Mouse (Mus musculus) kidney, embryonic 14.5 days (tissue): ENCODE measurements around the gene Arhgap21. TPM values are rescaled to one million over a fixed set of nuclear protein-coding genes. Genes with fewer than 3 reads are reported as not detected.

ENCODE experiments used
- ATAC-seq: fragments of 200-750 bp; cut with Nextera tagmentation; 2 replicates; pipeline ENCODE4 v1.8.0; 2017; ENCODE audit warnings: moderate number of reproducible peaks, mild to moderate bottlenecking, moderate TSS enrichment, moderate library complexity; ENCODE audit not compliant: low FRiP score, low TSS enrichment
- H3K27ac ChIP-seq: fragments of 300-500 bp; sonication (generic); 2 replicates; pipeline ENCODE4 v1.5.1; 2014; ENCODE audit warnings: low read depth, mild to moderate bottlenecking, low read length, moderate library complexity, mixed read lengths
- H3K27me3 ChIP-seq: fragments of 300-500 bp; sonication (generic); 2 replicates; pipeline ENCODE4 v1.6.1; 2014; ENCODE audit warnings: mild to moderate bottlenecking, low read length; ENCODE audit not compliant: control insufficient read depth, insufficient read depth
- H3K36me3 ChIP-seq: fragments of 300-500 bp; sonication (generic); 2 replicates; pipeline ENCODE4 v1.6.1; 2014; ENCODE audit warnings: low read length, mixed read lengths; ENCODE audit not compliant: control insufficient read depth, insufficient read depth
- H3K4me1 ChIP-seq: fragments of 300-500 bp; sonication (generic); 2 replicates; pipeline ENCODE4 v1.6.1; 2014; ENCODE audit warnings: low read length, mixed read lengths; ENCODE audit not compliant: control insufficient read depth, insufficient read depth
- H3K4me2 ChIP-seq: fragments of 300-500 bp; sonication (generic); replicated peaks from 2 replicates; pipeline ENCODE4 v1.6.1; 2014; ENCODE audit warnings: low read depth, mild to moderate bottlenecking, low read length
- H3K4me3 ChIP-seq: fragments of 300-500 bp; sonication (generic); 2 replicates; pipeline ENCODE4 v1.5.1; 2014; ENCODE audit warnings: mild to moderate bottlenecking, low read length
- H3K9ac ChIP-seq: fragments of 300-500 bp; sonication (generic); 2 replicates; pipeline ENCODE4 v1.6.1; 2014; ENCODE audit warnings: low read depth, mild to moderate bottlenecking, low read length, moderate library complexity
- H3K9me3 ChIP-seq: fragments of 300-500 bp; sonication (generic); 2 replicates; pipeline ENCODE4 v1.6.1; 2016; ENCODE audit warnings: low read length; ENCODE audit not compliant: control insufficient read depth
- WGBS: fragments of 180-500 bp; shearing (Covaris S2); extraction: QIAGEN DNeasy Blood & Tissue Kit; methylation state at CpG from one replicate; pipeline ENCODE4 v1.1.7; 2014; 5-methylcytosine and 5-hydroxymethylcytosine counted together
- polyA plus RNA-seq: library from polyadenylated mRNA; unstranded; fragments of >200 nt; fragmentation: Nextera tagmentation; extraction: Ambion mirVana; gene quantifications from 2 replicates; pipeline ENCODE4 v1.2.1, GENCODE M21; 2014

The Arhgap21 gene
- polyA plus RNA-seq, 1 experiment from 2014 or later = 15.9 TPM

GRCm38 (mm10) chr2:20991508-20991907 lies 22.8 kb upstream of the Arhgap21 start:
- H3K4me2 ChIP-seq = no peak overlapping the region
- no peak overlapping the region for H3K9ac ChIP-seq
- H3K27ac ChIP-seq = no peak overlapping the region
- ATAC-seq = no peak
- no peaks in the 10 kb centered on the region for H3K27me3 ChIP-seq
- 91% methylated on average over 2 of the region's 2 CpGs for WGBS
- no peak overlapping the region for H3K4me3 ChIP-seq
- peaks cover 3% of the 10 kb centered on the region; the same call in 1 of the 2 replicates for H3K9me3 ChIP-seq
- H3K36me3 ChIP-seq = no peaks in the 10 kb centered on the region
- no peaks in the 10 kb centered on the region for H3K4me1 ChIP-seq

- H3K9me3 ChIP-seq = peaks cover 3% of the 10 kb centered on the region; the same call in 1 of the 2 replicates
- no peak for ATAC-seq
- WGBS = 70% methylated on average over 2 of the region's 2 CpGs
Observed at GRCm38 (mm10) chr2:20990907-20991306, 22.2 kb upstream of the Arhgap21 start.

GRCm38 (mm10) chr2:20990056-20990455 lies 21.4 kb upstream of the Arhgap21 start:
- Histone ChIP-seq H3K4me3 (no peak overlapping the region), H3K4me1 (no peaks in the 10 kb centered on the region), H3K9ac (no peak overlapping the region), H3K4me2 (no peak overlapping the region), H3K27me3 (no peaks in the 10 kb centered on the region), H3K36me3 (no peaks in the 10 kb centered on the region), H3K9me3 (peaks cover 3% of the 10 kb centered on the region; the same call in 1 of the 2 replicates), H3K27ac (no peak overlapping the region)
- ATAC-seq = peak; percentile 92
- 27% methylated on average over 3 of the region's 3 CpGs for WGBS

More at GRCm38 (mm10) chr2:20990907-20991306, 22.2 kb upstream of the Arhgap21 start:
- H3K27me3 ChIP-seq = no peaks in the 10 kb centered on the region
- no peak overlapping the region for H3K9ac ChIP-seq
- no peaks in the 10 kb centered on the region for H3K4me1 ChIP-seq
- no peak overlapping the region for H3K27ac ChIP-seq
- H3K36me3 ChIP-seq = no peaks in the 10 kb centered on the region
- no peak overlapping the region for H3K4me3 ChIP-seq
- H3K4me2 ChIP-seq = no peak overlapping the region

- Histone ChIP-seq H3K36me3 (no peaks in the 10 kb centered on the region), H3K27me3 (no peaks in the 10 kb centered on the region), H3K9me3 (peaks cover 3% of the 10 kb centered on the region; the same call in 1 of the 2 replicates), H3K4me2 (no peak overlapping the region), H3K9ac (no peak overlapping the region), H3K4me1 (no peaks in the 10 kb centered on the region), H3K27ac (no peak overlapping the region), H3K4me3 (no peak overlapping the region)
- 56% methylated on average over 3 of the region's 3 CpGs for WGBS
- no peak for ATAC-seq
Observed at GRCm38 (mm10) chr2:20987822-20988221, 19.1 kb upstream of the Arhgap21 start.

- no peaks in the 10 kb centered on the region for H3K9me3 ChIP-seq
- no peaks in the 10 kb centered on the region for H3K27me3 ChIP-seq
- no peak overlapping the region for H3K27ac ChIP-seq
- no peaks in the 10 kb centered on the region for H3K4me1 ChIP-seq
- WGBS = 64% methylated on average over 8 of the region's 8 CpGs
- ATAC-seq = no peak
- H3K36me3 ChIP-seq = no peaks in the 10 kb centered on the region
- H3K4me2 ChIP-seq = no peak overlapping the region
- H3K9ac ChIP-seq = no peak overlapping the region
- H3K4me3 ChIP-seq = no peak overlapping the region
Observed at GRCm38 (mm10) chr2:20978726-20979125, 10.0 kb upstream of the Arhgap21 start.

GRCm38 (mm10) chr2:20977051-20977450 lies 8.4 kb upstream of the Arhgap21 start:
- no peak overlapping the region for H3K27ac ChIP-seq
- H3K4me2 ChIP-seq = no peak overlapping the region
- no peaks in the 10 kb centered on the region for H3K27me3 ChIP-seq
- no peak overlapping the region for H3K4me3 ChIP-seq
- ATAC-seq = no peak; the same call in 1 of the 2 replicates
- H3K36me3 ChIP-seq = no peaks in the 10 kb centered on the region
- no peaks in the 10 kb centered on the region for H3K9me3 ChIP-seq
- no peak overlapping the region for H3K9ac ChIP-seq
- H3K4me1 ChIP-seq = no peaks in the 10 kb centered on the region

- no peak overlapping the region for H3K4me2 ChIP-seq
- no peak for ATAC-seq
- H3K9ac ChIP-seq = no peak overlapping the region
- H3K36me3 ChIP-seq = no peaks in the 10 kb centered on the region
- no peak overlapping the region for H3K4me3 ChIP-seq
- no peaks in the 10 kb centered on the region for H3K27me3 ChIP-seq
- H3K27ac ChIP-seq = no peak overlapping the region
- no peaks in the 10 kb centered on the region for H3K9me3 ChIP-seq
- 0 out of 2 replicates have a peak, but pooled peaks cover 2% of the 10 kb centered on the region for H3K4me1 ChIP-seq
- 89% methylated on average over 3 of the region's 3 CpGs for WGBS
Observed at GRCm38 (mm10) chr2:20973513-20973912, 4.8 kb upstream of the Arhgap21 start.

GRCm38 (mm10) chr2:20972180-20972579 lies 3.5 kb upstream of the Arhgap21 start:
- H3K36me3 ChIP-seq = no peaks in the 10 kb centered on the region
- H3K9me3 ChIP-seq = no peaks in the 10 kb centered on the region
- 56% methylated on average over 1 of the region's 1 CpGs for WGBS
- H3K27ac ChIP-seq = no peak overlapping the region
- no peak for ATAC-seq
- H3K4me3 ChIP-seq = no peak overlapping the region
- H3K9ac ChIP-seq = no peak overlapping the region
- H3K27me3 ChIP-seq = no peaks in the 10 kb centered on the region
- H3K4me2 ChIP-seq = no peak overlapping the region
- peaks cover 2% of the 10 kb centered on the region; the same call in 1 of the 2 replicates for H3K4me1 ChIP-seq

- Histone ChIP-seq H3K4me2 (no peak overlapping the region), H3K4me1 (peaks cover 5% of the 10 kb centered on the region; the same call in 1 of the 2 replicates), H3K9ac (no peak overlapping the region), H3K36me3 (no peaks in the 10 kb centered on the region), H3K9me3 (no peaks in the 10 kb centered on the region), H3K27me3 (no peaks in the 10 kb centered on the region), H3K27ac (no peak overlapping the region), H3K4me3 (no peak overlapping the region)
- ATAC-seq = no peak
Observed at GRCm38 (mm10) chr2:20971628-20972027, 2.9 kb upstream of the Arhgap21 start.
